Mouse (Mus musculus) layer of hippocampus, postnatal 25 days (tissue): ENCODE measurements at regions not wholly inside any gene's neighbourhood (a gene's known extent, or its start where the extent isn't known, plus 50 kb on each side); places are given as distances from the start of the nearest gene placed in this dataset.
"Not testable (repeated sequence)": the region's sequence is repeated elsewhere in the genome, so short reads cannot be mapped to it uniquely, and the experiment has no call there.

Experiments
- DNase-seq, 2 experiments: peaks; one replicate each; pipeline ENCODE4 v3.0.0; 2022; ENCODE audit warnings: mixed read lengths in 2 of 2, low spot score in 1 of 2; ENCODE audit errors: extremely low spot score in 1 of 2

- DNase-seq = no peak
These were observed 58.8 kb downstream of the Emx2 start for GRCm38 (mm10) chr19:59516957-59517356.

DNA sequence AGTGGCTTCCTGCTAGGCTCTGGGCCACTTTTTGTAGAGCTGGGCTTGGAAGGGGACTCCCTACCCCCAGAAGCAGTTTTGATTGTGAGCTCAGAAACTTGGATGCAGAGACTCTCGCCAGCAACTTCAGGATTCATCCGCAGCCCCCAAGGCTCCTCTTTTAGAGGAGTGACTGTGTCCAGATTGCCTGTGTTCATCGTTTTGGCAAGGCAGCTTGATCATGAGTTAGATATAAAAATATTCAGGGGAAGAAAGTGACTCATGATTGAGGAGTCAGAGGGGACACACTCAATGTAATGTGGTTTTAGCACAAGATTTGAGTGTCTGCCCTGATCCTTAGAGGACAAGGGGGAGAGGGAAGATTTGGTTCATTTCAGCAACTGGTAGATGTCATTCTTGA, 61.0 kb downstream of the Emx2 start:
- no peak for DNase-seq

DNA sequence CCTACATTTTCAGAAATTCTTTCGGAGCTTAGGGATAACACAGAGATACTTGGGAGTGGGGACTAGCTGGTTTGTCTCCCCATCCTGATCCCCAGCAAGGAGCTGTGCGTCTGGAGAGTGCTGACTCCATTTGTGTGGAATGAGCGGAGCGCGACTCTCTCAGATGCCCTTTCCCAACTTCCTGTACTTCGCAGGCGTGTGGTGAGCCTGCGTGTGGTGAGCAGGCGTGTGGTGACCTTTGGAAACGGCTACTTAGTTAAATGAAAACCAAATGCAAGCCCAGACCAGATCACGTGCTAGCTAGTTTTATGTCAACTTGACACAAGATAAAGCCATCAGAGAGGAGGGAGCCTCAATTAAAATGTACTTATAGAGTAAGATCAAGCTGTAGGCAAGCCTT, 64.0 kb downstream of the Emx2 start:
- no peak for DNase-seq

- DNase-seq = no peak
These were observed 65.2 kb downstream of the Emx2 start for GRCm38 (mm10) chr19:59523356-59523755.

- DNase-seq = no peak
These were observed 105.9 kb downstream of the Emx2 start for GRCm38 (mm10) chr19:59564101-59564500.

DNA sequence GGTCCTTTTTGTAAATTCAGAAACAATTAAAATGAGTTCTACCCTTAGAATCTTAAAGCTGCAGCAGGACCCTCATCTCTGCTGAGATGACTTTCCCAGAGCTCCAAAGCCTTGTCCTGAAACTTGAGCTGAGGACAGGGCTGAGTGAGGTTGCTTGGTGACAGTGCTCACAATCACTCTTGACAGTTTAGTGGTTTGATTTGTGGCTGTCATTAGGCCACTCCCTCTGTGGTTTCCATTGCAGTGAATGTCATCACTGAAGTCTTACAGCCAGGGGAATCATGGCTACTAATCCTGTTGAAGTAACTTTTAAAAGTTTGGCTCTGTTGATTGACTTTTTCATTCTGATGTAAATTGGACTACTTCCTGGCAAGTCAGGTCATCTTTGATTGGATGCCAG, 110.7 kb downstream of the Emx2 start:
- DNase-seq = no peak

DNA sequence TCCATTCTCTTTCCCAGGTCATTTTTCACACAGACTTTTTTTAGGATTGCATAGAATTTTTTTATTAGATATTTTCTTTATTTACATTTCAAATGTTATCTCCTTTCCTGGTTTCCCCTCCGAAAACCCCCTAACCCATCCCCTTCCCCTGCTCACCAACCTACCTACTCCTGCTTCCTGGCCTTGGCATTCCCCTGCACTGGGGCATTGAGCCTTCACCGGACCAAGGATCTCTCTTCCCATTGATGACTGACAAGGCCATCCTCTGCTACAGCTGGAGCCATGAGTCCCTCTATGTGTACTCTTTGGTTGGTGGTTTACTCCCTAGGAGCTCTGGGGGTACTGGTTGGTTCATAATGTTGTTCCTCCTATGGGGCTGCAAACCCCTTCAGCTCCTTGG, 111.4 kb downstream of the Emx2 start:
- DNase-seq = not testable (repeated sequence)

DNA sequence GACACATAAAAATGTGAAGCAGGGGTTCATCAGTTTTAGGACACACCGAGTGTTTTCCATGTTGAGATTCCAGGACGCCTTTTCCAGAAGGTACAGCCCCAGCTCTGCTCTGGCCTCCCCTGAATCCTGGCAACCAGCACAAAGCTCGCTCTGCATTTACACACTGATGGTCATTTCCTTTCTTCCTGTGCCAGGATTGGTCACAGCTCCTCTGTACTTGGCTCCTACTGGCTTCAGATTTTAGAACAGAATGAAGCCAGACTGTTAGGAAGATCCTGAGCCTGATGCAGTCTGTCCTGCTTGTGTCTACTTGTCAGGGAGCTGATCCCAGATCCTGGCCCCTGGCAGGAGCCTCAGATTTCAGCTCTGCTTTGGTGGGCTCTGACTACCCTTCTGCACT, 116.2 kb downstream of the Emx2 start:
- no peak for DNase-seq

- DNase-seq = no peak
These were observed 119.7 kb downstream of the Emx2 start for GRCm38 (mm10) chr19:59577886-59578285.

DNA sequence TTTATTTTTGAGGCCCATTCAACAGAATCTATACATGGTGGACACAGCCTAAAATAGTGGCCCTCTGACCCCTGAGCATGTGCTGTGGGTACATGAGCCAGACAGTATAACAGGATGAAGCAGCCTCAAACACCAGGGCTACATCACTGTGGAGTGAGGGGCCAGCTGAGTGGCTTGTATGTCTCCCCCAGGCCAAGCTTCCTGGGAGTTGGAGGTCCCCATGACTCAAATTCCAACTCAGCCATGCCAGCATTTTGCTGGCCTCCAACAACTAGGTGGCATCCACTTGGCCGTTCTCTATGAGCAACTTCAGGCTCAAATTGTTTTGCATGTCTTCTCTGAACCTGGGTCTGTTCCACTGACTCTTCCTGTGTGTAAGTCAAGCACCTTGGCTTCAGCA, 121.5 kb downstream of the Emx2 start:
- no peak for DNase-seq

DNA sequence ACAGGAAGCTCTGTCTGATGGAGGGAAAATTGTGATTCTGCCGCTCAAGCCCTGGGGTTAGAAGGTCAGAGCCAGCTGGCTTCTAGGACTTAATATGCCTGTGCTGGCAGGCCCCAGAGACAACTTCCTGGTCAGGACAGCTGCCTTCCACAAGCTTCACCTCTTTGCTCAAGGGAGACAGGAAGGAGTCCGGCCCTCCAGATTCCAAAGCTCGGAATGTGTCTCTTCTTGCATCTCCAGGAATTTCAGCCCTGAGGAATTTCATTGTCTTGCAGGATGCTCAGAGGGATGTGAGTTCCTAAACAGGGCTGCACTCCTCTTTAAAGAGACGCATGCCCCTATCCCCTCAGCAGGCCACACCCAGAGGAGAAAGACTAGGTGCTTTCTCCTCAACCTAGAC, 127.7 kb downstream of the Emx2 start:
- DNase-seq = no peak

DNA sequence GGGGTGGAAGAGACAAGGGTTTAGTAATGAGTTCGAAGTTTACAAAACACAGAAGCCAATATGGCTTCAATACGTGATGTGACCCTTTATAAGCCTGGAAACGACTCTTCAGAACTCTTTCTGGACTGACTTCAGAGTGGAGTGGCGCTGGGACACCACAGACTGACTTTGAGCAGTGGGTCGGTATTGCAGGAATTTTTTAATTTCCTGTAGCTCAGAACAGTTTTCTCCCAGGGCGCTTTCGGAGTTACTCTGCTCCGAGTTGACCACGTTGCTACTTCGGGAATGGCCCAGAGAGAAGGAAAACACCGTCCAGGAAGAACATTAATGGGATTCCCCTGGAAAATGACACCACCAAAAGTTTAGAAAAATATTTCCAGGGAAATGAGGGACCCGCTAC, 129.1 kb downstream of the Emx2 start:
- DNase-seq = no peak

GRCm38 (mm10) chr19:59588068-59588522, 129.9 kb downstream of the Emx2 start:
- no peak for DNase-seq

- no peak for DNase-seq
These were observed 131.8 kb downstream of the Emx2 start for GRCm38 (mm10) chr19:59590021-59590420.

GRCm38 (mm10) chr19:59592060-59592459, 133.9 kb downstream of the Emx2 start:
- no peak for DNase-seq

- DNase-seq = no peak
These were observed 166.2 kb downstream of the Emx2 start for GRCm38 (mm10) chr19:59624288-59624795.

DNA sequence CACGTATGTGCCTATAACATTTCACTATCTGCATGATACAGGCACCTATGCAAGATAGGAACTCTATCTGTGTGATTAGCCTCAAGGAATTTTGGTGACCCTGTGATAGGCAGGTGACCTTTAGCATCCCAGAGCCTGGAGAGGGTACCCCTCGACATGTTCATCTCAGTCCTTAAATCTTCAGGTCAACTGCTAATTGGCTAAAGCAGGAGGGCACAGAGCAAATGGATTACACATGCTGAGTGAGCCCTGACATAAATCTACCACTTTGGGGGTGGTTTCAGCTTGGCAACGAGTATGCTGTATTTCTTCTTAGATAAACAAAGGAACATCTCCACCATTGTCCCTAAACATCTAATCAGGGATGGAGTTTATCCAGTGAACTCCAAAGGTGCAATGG, 169.5 kb downstream of the Emx2 start:
- no peak for DNase-seq

GRCm38 (mm10) chr19:59628296-59629160, 170.4 kb downstream of the Emx2 start:
- no peak for DNase-seq

DNA sequence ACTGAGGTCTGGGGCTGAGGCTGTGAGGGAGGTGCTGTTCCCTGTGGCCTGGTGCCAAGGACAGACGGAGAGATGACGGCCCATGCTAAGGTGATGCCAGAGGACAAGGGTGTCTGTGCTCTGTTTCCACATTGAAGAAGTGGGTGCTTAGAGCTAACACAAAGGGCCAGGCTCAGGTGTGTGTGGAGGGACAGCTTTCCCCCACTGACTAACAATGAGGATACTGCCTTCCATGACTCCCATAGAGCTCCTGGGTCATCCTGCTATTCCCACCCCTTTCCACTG, 170.9 kb downstream of the Emx2 start:
- DNase-seq = no peak

DNA sequence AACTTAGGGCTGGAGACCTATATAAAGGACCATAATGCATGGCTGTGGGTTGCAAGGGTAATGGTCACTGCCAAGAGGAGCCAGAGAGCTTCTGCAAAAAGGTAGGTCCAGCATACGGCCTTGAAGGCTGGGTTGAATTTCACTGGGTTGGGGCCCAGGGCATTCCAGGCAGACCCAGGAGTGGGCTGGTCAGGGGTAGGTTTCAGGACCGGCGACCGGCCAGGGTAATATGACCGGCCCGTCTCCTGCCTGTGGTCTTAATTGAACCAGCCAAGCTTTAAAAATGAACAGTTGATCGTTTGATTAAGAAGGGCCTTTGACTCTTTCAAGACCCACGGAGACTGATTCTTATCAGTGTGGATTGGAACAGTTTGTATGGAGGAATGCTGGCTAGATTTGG, 171.9 kb downstream of the Emx2 start:
- no peak for DNase-seq

GRCm38 (mm10) chr19:59630706-59631105, 172.5 kb downstream of the Emx2 start:
- DNase-seq = no peak

GRCm38 (mm10) chr19:59631541-59631940, 173.4 kb downstream of the Emx2 start:
- no peak for DNase-seq
